Mouse (Mus musculus) ES-Bruce4 (cell line): ENCODE data around the gene Pum2. TPM values are rescaled to one million over a fixed set of nuclear protein-coding genes. Genes with fewer than 3 reads are reported as not detected.

ENCODE experiments used
- H3K27ac ChIP-seq: 2 replicates; pipeline ENCODE4 v1.5.1; 2012; ENCODE audit warnings: low read length, inconsistent platforms; ENCODE audit not compliant: insufficient read depth
- H3K27me3 ChIP-seq: 2 replicates; pipeline ENCODE4 v1.6.1; 2012; ENCODE audit warnings: mild to moderate bottlenecking, low read length, inconsistent platforms; ENCODE audit not compliant: control insufficient read depth, poor library complexity, insufficient read depth, severe bottlenecking
- H3K36me3 ChIP-seq: 2 replicates; pipeline ENCODE4 v1.6.1; 2012; ENCODE audit warnings: inconsistent platforms, mild to moderate bottlenecking, low read length, moderate library complexity; ENCODE audit not compliant: control insufficient read depth, poor library complexity, insufficient read depth, severe bottlenecking
- H3K4me1 ChIP-seq: one replicate; pipeline ENCODE4 v1.8.1; 2011; ENCODE audit warnings: low read length; ENCODE audit not compliant: control insufficient read depth, insufficient read depth
- H3K4me3 ChIP-seq: 2 replicates; pipeline ENCODE4 v1.5.1; 2011; ENCODE audit warnings: low read depth, mild to moderate bottlenecking, low read length
- H3K9ac ChIP-seq: 2 replicates; pipeline ENCODE4 v1.6.1; 2012; ENCODE audit warnings: low read depth, mild to moderate bottlenecking, inconsistent platforms; ENCODE audit not compliant: poor library complexity, severe bottlenecking
- H3K9me3 ChIP-seq: replicated peaks from 2 replicates; pipeline ENCODE4 v1.6.1; 2012; ENCODE audit warnings: mild to moderate bottlenecking, low read length, inconsistent platforms; ENCODE audit not compliant: control insufficient read depth, poor library complexity, insufficient read depth, severe bottlenecking
- CTCF ChIP-seq: IDR thresholded peaks from one replicate; pipeline ENCODE4 v1.8.1; 2011; ENCODE audit warnings: low read depth, low read length
- EP300 ChIP-seq: IDR thresholded peaks from 2 replicates; pipeline ENCODE4 v1.6.1; 2011; ENCODE audit warnings: low read depth, low read length; ENCODE audit not compliant: insufficient read depth
- POLR2A ChIP-seq: IDR thresholded peaks from one replicate; pipeline ENCODE4 v1.8.1; 2011; ENCODE audit warnings: low read length; ENCODE audit not compliant: insufficient read depth
- polyA plus RNA-seq: library from polyadenylated mRNA; stranded (reverse); fragments of >200 nt; gene quantifications from 2 replicates; pipeline ENCODE4 v1.2.4, GENCODE M21; 2011; ENCODE audit warnings: low read depth; ENCODE audit not compliant: missing spikeins, insufficient read depth, insufficient read length

Gene Pum2
- polyA plus RNA-seq, 1 experiment = 210 TPM

GRCm38 (mm10) chr12:8772451-8773143 is 98.7 kb downstream of the Pum2 start:
- Histone ChIP-seq H3K27me3 (no peaks in the 10 kb centered on the region), H3K4me1 (no peaks in the 10 kb centered on the region), H3K36me3 (no peaks in the 10 kb centered on the region), H3K9me3 (no peaks in the 10 kb centered on the region), H3K4me3 (peak overlapping the region; percentile 94), H3K9ac (peak overlapping the region; percentile 86), H3K27ac (no peak overlapping the region)
- no peak for TF ChIP-seq CTCF
- TF ChIP-seq EP300 = no peak
- no peak for TF ChIP-seq POLR2A

- Histone ChIP-seq H3K4me1 (no peaks in the 10 kb centered on the region), H3K27me3 (no peaks in the 10 kb centered on the region), H3K9ac (0 out of 2 replicates have a peak overlapping the region, but pooled peaks have one; percentile 86), H3K36me3 (no peaks in the 10 kb centered on the region), H3K9me3 (no peaks in the 10 kb centered on the region), H3K27ac (no peak overlapping the region), H3K4me3 (peak overlapping the region; percentile 94)
- no peak for TF ChIP-seq EP300
- no peak for TF ChIP-seq CTCF
- no peak for TF ChIP-seq POLR2A
These were observed 99.4 kb downstream of the Pum2 start for GRCm38 (mm10) chr12:8773336-8773735.

GRCm38 (mm10) chr12:8774183-8774582 is 100.2 kb downstream of the Pum2 start:
- Histone ChIP-seq H3K9ac (no peak overlapping the region), H3K9me3 (no peaks in the 10 kb centered on the region), H3K27me3 (no peaks in the 10 kb centered on the region), H3K4me1 (no peaks in the 10 kb centered on the region), H3K4me3 (no peak overlapping the region), H3K36me3 (no peaks in the 10 kb centered on the region), H3K27ac (no peak overlapping the region)
- TF ChIP-seq EP300 = no peak
- no peak for TF ChIP-seq CTCF
- no peak for TF ChIP-seq POLR2A

GRCm38 (mm10) chr12:8776206-8776605 is 102.3 kb downstream of the Pum2 start:
- Histone ChIP-seq H3K4me1 (no peaks in the 10 kb centered on the region), H3K9me3 (no peaks in the 10 kb centered on the region), H3K36me3 (no peaks in the 10 kb centered on the region), H3K27me3 (no peaks in the 10 kb centered on the region), H3K9ac (no peak overlapping the region), H3K4me3 (no peak overlapping the region), H3K27ac (no peak overlapping the region)
- TF ChIP-seq CTCF (no peak), POLR2A (no peak), EP300 (no peak)

GRCm38 (mm10) chr12:8776741-8777140 is 102.8 kb downstream of the Pum2 start:
- no peak overlapping the region for H3K27ac ChIP-seq
- H3K9me3 ChIP-seq = no peaks in the 10 kb centered on the region
- no peak overlapping the region for H3K9ac ChIP-seq
- no peak overlapping the region for H3K4me3 ChIP-seq
- no peaks in the 10 kb centered on the region for H3K4me1 ChIP-seq
- no peaks in the 10 kb centered on the region for H3K27me3 ChIP-seq
- TF ChIP-seq POLR2A (no peak), CTCF (no peak), EP300 (no peak)
- H3K36me3 ChIP-seq = no peaks in the 10 kb centered on the region

- H3K9me3 ChIP-seq = no peaks in the 10 kb centered on the region
- no peak overlapping the region for H3K27ac ChIP-seq
- peaks cover 4% of the 10 kb centered on the region for H3K4me1 ChIP-seq
- no peak overlapping the region for H3K4me3 ChIP-seq
- H3K36me3 ChIP-seq = no peaks in the 10 kb centered on the region
- H3K9ac ChIP-seq = no peak overlapping the region
- no peak for TF ChIP-seq CTCF
- TF ChIP-seq EP300 = no peak
- no peak for TF ChIP-seq POLR2A
- H3K27me3 ChIP-seq = no peaks in the 10 kb centered on the region
These were observed 104.2 kb downstream of the Pum2 start for GRCm38 (mm10) chr12:8778106-8778505.
